Mouse (Mus musculus): ENCODE data around the gene Papola.

Papola gene

DNA sequence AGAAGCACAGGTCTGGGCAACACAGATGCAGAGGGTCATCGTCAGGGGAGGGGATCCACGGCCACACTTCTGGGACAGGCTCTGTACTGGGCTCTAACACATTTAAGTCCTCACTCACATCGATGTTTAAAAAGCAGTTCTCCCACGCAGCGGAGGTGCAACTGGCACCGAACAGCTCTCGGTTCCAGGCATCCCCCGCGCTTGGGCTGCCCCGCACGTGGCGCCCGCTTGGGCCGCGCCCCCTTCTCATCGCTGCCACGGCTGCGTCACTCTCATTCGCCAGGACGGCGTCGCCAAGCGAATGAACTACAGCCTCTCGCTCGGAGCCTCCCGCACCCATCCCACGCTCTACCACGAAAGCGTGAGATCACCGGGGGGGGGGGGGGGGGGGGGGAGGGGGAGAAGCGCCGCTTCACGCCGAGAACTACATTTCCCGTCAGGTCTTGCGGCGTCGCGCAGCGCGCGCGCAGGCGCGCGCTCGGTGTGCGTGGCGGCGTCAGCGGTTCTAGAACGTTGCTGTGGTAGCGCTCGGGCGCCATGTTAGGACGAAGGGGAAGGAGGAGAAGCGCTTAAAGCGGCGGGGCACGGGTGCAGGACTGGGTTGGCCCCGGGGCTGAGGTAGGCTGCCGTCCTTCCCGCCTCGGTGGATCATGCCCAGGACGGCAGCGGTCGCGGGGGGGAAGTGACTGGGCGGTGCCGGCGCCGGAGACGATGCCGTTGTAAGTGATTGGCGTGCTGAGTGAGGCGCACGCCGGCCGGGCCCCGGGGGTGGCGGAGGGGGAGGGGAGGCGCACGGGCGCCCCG lies at the start of gene Papola:
Papola (plus strand) TSS at position 499 of the 804 bp plus-strand sequence.
- peak; percentile 87 for ATAC-seq (ENCODE audit: low TSS enrichment)

GRCm38 (mm10) chr12:105735226-105735888 lies 49.1 kb upstream of the Papola start:
- ATAC-seq (ENCODE audit: low TSS enrichment) = no peak

DNA sequence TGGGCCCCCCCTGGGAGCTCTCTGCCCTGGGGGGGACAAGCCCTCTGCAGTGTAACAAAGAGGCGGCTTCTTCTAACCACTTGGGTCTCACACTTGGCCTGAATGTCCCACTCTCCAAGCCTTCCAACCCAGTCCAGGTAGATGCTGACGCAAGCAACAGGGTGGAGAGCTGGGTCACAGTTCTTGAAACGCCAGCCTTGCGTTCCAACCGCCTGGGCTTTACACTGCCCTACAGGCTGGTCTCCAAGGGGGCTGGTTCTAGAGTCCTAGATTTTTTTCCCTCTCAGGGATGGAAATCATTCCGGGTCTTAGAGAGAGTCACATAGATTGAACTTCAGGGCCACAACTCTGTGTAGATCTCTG lies 48.6 kb upstream of the Papola start:
- no peak for ATAC-seq (ENCODE audit: low TSS enrichment)

GRCm38 (mm10) chr12:105738316-105739096 lies 46.0 kb upstream of the Papola start:
- ATAC-seq (ENCODE audit: low TSS enrichment) = no peak

DNA sequence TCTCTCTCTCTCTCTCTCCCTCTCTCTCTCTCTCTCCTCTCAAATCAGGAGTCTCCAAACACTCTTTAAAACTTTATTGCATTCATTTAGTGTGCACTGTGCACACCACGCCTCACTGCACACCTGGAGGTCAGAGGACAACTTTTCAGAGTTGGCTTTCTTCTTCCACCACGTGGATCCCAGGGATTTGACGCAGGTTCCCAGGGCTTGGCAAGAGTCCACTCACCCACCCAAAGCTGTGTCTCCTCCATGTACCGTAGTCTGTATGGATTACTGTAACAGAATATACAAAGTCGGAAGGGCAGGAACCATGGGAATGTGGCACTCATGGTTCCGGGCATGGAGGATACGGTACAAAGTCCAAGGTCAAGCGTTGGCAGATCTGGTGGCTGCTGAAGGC lies 44.8 kb upstream of the Papola start:
- ATAC-seq (ENCODE audit: low TSS enrichment) = no peak

GRCm38 (mm10) chr12:105748114-105748513 lies 36.4 kb upstream of the Papola start:
- ATAC-seq (ENCODE audit: low TSS enrichment) = no peak

DNA sequence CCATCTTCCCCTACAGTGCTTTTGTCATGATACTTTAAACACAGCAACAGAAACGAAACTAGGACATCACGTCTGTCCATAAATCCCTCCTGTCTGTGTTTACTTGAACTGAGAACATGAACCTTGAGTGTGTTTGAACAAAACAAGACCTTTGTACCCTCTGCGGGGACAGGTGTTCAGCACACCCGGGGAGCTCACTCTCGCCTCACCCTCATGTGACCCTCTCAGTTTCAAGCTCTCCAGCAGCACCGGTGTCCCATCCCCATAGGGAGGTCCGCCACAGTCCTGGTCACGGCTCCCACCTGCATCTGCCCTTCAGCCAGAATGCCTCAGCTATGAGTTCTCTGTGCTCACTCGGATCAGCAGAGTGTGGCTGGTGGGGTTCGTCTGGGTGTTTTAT lies 30.7 kb upstream of the Papola start:
- no peak for ATAC-seq (ENCODE audit: low TSS enrichment)

GRCm38 (mm10) chr12:105757816-105758497 lies 26.5 kb upstream of the Papola start:
- ATAC-seq (ENCODE audit: low TSS enrichment) = no peak

DNA sequence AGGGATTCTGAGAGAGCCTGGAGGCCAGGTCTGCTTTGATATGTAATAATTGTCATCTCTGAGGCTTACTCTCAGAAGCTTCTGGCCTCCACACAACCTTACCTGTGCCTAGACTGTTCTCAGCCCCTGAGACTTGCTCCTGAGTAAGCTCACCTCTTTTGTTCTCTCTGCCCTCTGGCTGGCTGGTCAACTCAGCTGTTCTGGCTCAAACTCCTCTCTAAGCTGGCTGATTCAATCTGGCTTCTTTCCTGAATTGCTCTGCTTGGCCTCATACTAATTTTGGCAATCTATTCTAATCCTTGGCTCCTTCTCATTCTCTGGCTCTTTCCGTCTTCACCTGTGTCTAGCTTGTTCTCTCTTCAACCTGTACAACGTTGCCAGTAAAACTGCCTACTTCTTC lies 25.6 kb upstream of the Papola start:
- no peak for ATAC-seq (ENCODE audit: low TSS enrichment)

DNA sequence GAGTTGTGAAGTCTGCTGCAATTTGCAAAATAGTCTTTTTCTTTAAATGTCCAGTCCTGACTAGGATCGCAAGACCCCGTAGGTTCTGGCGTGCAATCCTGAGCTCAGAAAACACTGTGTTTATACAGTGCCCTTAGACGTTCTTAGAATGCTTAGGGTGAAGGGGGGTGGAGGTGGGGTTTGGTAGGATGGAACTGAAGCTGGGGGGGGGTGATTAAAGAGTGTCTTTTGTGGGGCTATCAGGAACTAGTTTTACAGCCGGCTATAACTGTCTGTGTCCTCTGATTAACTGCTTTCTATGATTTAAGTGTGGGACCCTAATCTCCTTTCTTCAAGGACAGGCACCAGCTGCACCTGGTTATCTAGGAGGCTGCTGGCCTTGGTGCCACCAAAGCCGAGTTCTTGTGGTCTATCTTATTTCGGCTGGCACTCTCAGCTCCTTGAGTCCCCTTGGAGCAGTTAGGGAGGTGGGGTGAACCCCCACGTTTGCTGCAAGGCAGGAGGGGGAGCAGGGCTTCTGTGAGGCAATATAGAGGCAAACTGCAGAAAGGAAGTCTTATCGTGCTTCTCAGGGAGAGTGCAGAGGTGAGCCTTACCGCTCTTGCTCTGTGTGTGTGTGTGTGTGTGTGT lies 24.5 kb upstream of the Papola start:
- ATAC-seq (ENCODE audit: low TSS enrichment) = no peak

DNA sequence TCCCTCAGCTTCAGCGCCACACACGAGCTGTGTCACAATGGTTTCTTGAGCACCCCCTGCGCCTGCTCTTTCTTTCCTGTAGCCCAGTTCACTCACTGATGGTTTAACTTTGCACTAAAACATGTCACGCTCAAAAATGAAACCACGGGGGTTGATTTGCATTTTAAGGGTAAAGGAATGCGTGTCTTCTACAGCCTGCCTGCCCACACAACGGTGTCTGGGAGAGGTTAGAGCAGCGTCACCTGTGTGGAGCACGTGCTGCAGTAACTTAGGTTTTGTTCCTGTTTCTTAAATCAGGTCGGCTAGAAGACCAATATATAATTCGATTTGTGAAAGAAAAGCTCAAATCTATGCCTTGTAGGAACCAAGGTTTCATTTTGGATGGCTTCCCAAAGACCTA lies 23.3 kb upstream of the Papola start:
- ATAC-seq (ENCODE audit: low TSS enrichment) = no peak

- no peak for ATAC-seq (ENCODE audit: low TSS enrichment)
Measured at GRCm38 (mm10) chr12:105761629-105762028, 22.9 kb upstream of the Papola start.

DNA sequence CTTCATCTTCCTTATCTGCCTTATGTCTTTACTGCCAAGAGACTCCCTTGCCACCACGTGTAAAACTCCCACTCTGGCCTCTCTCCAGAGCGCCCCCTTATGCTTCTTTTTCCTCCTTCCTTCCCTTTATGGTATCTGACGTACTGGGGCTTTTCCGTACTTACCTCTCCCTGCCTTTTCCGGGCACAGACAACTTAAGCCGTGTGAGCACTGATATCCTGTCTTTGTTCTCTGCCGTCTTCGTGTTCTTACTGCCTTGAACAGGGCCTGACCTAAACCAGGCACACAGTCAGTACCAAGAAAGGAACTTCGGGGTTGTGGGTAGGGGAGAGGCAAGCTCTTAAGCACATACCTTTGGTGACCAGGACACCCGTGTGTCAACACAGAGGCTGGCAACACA lies 14.8 kb upstream of the Papola start:
- ATAC-seq (ENCODE audit: low TSS enrichment) = no peak

GRCm38 (mm10) chr12:105774871-105775270 lies 9.6 kb upstream of the Papola start:
- ATAC-seq (ENCODE audit: low TSS enrichment) = no peak

DNA sequence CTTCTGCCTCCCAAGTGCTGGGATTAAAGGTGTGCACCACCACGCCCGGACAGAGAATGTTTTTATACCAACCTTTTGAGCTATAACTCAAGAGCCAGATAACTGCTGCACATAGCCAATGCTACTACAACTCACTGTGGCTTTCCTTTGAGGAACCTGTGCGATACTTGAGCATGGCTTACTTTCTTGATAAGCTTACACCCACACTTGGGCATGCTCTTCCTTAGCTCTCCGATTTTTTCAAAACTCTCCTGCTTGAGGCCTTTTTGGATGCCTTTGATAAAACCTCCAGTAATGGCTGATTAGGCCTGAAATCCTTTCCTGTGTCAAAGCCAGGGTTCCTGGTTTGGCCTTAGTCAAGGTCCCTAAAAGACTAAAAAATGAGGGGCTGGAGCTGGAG lies 6.8 kb upstream of the Papola start:
- no peak for ATAC-seq (ENCODE audit: low TSS enrichment)

- ATAC-seq (ENCODE audit: low TSS enrichment) = peak; percentile 58
Measured at GRCm38 (mm10) chr12:105785000-105785774, 693 bp downstream of the Papola start.

GRCm38 (mm10) chr12:105786113-105786512 lies 1.6 kb downstream of the Papola start:
- no peak for ATAC-seq (ENCODE audit: low TSS enrichment)

DNA sequence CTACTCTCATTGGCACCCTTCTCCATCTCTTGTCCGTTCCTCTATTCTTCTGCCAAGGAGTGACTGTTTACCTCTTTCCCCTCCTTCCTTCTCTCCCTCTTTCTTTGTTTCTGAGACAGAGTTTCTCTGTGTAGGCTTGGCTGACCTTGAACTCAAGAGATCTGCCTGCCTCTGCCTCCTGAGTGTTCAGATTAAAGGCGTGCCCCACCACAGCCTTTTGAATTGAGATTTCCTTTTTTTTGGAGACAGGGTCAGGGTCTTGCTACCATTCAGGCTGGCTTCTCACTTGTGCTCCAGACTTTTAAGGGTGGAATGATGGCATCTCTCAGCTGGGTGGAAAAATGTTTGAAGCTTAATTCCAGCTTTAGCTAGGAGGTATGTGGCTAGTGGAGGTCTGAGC lies 3.1 kb downstream of the Papola start:
- ATAC-seq (ENCODE audit: low TSS enrichment) = no peak

GRCm38 (mm10) chr12:105789885-105790284 lies 5.4 kb downstream of the Papola start:
- ATAC-seq (ENCODE audit: low TSS enrichment) = no peak

DNA sequence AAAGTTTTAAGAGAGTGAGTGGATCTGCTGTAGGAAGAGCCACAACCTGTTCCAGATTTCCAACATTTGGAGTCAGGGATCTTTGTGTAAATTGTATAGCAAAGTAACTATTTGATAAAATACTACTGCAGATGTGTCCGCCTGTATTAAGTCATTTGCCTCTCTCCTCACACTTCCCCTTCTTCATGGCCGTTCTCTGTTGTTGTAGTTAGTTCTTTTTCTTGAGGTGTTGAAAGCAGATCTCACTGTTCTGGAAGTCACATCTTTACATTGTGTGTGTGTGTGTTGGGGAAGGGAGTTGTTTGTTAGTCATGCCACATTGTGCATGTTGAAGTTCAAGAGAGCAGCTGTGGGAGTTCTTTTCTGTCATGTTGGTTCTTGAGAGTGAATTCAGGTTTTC lies 10.4 kb downstream of the Papola start:
- ATAC-seq (ENCODE audit: low TSS enrichment) = no peak

- ATAC-seq (ENCODE audit: low TSS enrichment) = no peak
Measured at GRCm38 (mm10) chr12:105798001-105798400, 13.5 kb downstream of the Papola start.
